Mouse (Mus musculus) urinary bladder, postnatal 14 days (tissue): ENCODE measurements at regions not wholly inside any gene's neighbourhood (a gene's known extent, or its start where the extent isn't known, plus 50 kb on each side); places are given as distances from the start of the nearest gene placed in this dataset.
A peak's percentile ranks its signal among the peaks of the same experiment; 100 is the strongest.

ENCODE experiments used
- DNase-seq: peaks from one replicate; pipeline ENCODE4 v3.0.0; 2021; ENCODE audit warnings: low spot score

- no peak for DNase-seq
Measured at GRCm38 (mm10) chr8:125325736-125326135, 243.9 kb downstream of the Sipa1l2 start.

DNA sequence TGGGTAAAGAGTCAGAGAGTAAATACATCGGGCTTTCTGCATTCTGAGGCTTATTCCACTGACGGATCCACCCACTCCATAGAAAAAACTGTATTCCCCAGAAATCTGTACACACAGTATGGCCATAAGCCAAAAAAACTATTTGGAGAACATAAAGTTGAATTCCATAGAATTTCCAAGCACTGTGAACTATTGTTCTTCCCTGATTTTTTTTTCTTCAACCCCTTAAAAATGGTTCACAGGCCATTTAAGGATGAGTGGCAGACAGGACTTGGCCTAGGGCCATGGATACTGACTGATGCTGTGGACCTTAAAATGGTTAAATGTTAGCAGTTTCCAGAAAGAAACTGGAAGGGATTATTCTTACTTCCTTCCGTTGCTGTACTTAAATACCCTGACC, 247.0 kb downstream of the Sipa1l2 start:
- DNase-seq, result no peak

DNA sequence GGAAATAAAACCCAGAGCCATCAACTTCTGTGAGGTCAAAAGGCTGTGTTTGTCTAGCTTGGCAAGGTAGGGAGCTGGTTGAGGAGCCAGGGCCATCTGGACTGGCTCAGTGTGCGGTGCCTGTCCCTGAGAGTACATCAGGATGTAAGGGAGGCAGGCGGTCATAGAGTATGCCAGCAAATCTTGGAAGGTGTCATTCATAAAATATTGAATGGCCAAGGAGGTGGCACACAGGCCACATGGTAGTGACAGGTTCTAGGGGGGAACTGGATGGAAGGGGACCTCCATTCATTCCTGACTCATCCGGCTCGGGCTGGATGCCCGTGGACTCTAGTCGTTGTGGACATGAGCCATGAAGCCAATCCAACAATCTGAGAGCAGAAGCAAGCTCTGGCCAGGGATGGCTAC, 252.0 kb downstream of the Sipa1l2 start:
- DNase-seq, result peak; percentile 31

DNA sequence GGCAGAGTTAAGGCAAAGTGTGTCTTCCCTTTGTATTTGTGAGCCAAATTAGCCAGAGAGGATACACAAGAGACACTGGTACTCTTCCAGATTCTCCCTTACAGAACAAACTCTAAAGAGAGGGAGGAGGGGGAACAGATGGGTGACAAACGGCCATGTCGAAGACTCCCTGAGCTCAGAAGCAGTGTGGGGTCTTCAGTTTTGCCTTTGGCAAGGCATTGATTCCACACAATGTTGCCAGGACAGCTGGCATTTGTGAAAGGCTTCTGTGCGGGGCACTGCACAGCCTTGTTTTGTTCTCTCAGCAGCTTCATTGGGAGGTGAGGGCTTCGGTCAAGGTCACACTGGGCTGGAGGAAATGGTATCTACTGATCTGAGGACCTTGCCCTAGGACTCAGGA, 253.9 kb downstream of the Sipa1l2 start:
- DNase-seq, result no peak

DNA sequence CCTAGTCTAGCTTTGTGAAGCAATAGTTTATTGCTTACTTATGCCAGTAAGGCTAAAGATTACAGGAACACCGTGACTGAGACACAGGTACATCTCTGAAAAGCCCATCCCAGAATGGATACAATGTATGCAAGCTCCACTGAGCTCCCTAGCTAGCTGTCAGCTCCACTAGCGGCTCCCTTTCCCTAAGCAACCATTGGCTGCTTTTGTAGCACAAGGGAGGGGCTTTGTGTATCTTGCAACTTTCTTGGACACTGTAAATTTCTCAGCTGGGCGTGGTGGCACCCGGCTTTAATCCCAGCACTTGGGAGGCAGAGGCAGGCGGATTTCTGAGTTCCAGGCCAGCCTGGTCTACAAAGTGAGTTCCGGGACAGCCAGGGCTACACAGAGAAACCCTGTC, 254.6 kb downstream of the Sipa1l2 start:
- DNase-seq, result no peak

GRCm38 (mm10) chr8:125314221-125314984, 255.2 kb downstream of the Sipa1l2 start:
- no peak for DNase-seq

DNA sequence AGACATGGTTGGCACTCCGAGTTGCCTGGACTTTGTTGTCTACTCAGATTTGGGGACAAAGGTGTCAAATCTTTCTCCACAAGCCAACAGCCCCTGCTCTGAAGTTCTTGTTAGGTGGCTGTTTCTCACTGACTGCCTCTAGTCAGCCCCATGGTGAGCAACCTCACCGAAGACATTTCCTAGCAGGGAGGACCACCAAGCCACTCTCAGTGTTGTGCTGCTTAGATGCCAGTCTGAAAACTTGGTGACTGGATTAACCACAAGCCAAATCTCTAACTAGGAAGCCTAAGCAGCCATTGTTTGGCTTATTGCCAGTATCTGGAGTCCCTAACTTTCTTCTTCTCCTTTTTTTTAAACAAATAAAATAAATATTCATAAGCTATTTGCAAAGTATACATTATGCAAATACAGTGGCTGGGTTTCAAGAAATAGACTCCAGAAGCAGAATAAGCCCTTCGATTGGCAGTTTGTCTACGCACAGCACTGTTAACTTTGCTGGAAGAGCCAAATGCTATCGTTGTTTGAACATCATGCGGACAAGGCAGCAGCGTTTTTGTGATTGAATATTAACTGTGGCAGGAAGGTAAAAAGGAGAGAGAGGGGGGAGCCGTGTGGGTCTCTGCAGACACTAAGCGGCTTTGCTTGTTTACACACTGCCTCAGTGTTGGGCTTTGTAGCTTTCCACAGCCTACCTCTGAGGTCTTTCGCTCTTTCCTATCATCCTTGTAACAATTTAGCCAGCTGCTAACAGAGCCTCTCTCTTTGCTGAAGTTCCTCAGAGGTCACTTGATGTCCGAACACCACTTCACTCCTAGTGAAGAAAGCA, 257.4 kb downstream of the Disc1 start:
- DNase-seq, result no peak
